Mouse (Mus musculus) kidney, postnatal 25 days (tissue): ENCODE results near the gene Olfr557.

Source experiments
- DNase-seq, 2 experiments: peaks; one replicate each; pipeline ENCODE4 v3.0.0; 2021; ENCODE audit warnings: mixed read lengths in 2 of 2

Gene Olfr557

DNA sequence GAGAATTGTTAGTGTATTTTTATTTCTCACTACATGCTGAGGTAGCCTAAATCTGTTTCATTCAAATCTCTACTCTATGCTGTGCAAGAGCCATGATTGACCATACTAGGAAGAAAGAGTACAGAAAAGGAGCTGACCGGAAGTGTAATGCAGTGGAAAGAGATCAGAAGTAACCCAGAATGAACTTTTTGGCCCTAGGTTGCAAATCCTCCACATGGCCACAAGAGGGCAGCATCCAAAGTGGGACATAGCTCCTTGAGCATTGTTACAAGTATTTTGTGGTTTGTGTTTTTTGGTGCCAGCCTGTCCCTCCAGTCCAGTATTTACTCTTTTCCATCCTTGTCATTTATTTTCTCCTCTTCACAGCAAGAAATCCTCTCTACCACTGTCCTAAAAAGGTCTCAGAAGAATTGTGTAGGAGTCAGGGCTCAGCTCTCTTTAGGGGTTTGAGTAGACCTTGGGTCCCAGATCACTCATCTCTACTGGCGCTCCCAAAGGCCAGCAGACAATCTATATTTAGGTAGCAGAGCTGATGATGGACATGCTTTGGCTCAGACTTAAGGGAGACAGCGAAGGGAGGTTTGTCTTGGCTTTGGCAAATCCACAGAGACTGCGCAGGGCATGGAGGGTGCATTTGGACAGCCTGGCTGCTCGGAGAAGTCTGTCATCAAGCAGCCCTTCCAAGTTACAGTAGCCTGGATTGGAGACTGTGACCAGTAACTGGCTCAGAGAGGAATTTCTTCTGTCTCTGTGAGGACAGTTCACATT, at the start of gene Olfr557:
Olfr557 (plus strand) TSS at position 553 of the 768 bp plus-strand sequence.
- DNase-seq, result peak in 1 of 2 experiments; percentile 29

GRCm38 (mm10) chr7:102658523-102658922, 37.2 kb upstream of the Olfr557 start, which contains the start of gene Olfr555:
Olfr555 (plus strand) TSS chr7:102658823.
- DNase-seq, result no peak

GRCm38 (mm10) chr7:102664599-102664998, 31.1 kb upstream of the Olfr557 start, which contains the start of gene Olfr556:
Olfr556 (plus strand) TSS chr7:102664899.
- no peak for DNase-seq

DNA sequence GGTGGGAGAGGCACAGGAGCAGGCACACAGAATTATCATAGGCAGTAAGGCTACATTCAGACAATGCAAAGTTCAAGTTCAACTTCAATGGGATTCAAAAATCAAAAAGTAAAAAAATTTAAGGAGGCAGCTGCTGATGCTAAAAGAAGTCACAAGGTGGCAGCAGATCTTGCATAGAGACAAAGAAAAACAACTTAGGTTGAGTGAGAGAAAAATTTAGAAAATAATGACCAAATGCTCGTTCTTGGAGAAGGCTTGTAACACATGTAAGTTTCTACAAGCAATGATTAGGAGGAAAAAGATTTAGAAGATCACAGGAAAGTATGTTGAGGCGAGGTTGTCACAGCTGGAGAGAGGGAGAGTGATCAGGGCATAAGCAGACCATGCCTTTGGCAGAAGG, 30.3 kb upstream of the Olfr557 start:
- DNase-seq, result no peak

- DNase-seq, result no peak
Observed at GRCm38 (mm10) chr7:102676225-102676624, 19.5 kb upstream of the Olfr557 start.

- no peak for DNase-seq
Observed at GRCm38 (mm10) chr7:102681916-102682315, 13.8 kb upstream of the Olfr557 start.

- peak; percentile 92 to 96 for DNase-seq
Observed at GRCm38 (mm10) chr7:102686944-102687501, 8.7 kb upstream of the Olfr557 start, which contains the start of gene Trim68. Trim68 (minus strand) TSS chr7:102687327.

GRCm38 (mm10) chr7:102698461-102698860, 2.8 kb downstream of the Olfr557 start:
- no peak for DNase-seq

DNA sequence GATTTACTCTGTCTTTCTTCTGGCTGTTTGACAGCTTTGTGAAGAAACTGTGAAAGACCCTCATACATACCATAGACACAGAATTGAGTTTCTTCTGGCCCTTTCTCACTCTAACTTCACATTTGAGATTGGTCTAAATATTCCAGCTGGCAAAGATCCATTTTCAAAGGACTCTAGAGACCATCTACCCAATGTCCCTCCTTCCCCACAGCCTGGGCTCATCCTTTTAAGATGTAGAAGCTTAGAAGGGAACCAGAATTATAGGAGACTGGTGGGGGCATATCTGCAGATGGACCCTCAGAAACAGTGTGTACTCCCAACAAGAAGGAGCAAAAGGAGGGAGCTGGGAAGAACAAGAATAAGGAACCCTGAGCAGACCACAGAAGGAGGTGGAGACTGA, 6.2 kb downstream of the Olfr557 start, which contains the start of gene Olfr558:
Olfr558 (plus strand) TSS at position 301 of the 400 bp plus-strand sequence.
- no peak for DNase-seq

DNA sequence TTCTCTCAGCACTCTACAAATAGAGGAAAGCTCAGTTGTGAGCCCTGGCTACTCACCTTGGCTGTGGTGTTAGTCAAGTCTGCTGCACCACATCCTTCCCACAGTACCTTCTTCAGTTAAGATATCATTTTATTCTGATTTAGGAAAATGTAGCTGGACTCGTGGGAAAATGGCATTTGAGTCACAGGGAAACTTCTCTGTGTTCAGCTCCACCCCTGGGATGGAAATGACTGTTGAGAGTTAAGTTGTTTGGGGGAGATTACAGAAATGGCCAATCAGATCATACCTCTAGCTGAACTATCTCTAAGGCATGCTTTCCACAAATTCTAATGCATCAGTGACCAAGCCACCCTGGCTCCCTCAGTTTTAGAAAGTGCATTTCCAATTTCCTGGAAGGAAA, 23.3 kb downstream of the Olfr557 start, which contains the start of gene Olfr33:
Olfr33 (minus strand) TSS at position 101 of the 400 bp plus-strand sequence.
- DNase-seq, result no peak

GRCm38 (mm10) chr7:102727391-102727790, 31.7 kb downstream of the Olfr557 start, which contains the start of gene Olfr559:
Olfr559 (minus strand) TSS chr7:102727491.
- DNase-seq, result no peak

GRCm38 (mm10) chr7:102733793-102734192, 38.1 kb downstream of the Olfr557 start:
- DNase-seq, result no peak

DNA sequence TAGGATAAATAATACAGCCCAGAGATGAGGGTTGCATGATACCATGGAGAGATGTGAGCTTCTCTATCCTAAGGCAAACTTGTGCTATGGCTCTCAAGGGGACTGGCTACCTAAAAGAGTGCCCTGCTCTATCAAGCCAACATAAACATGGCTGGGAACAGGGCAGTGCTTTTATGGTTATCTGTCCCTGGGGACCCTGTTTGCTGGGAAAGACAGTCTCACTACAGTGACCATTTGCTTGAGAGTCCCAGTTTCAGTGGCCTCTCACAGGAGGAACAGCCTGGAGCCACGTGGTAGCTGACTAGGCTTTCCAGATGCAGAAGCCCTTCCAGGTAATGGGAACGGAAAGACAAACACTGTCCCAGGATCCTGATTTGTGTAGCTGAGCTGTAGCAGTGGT, 42.0 kb downstream of the Olfr557 start:
- no peak for DNase-seq
